Mouse (Mus musculus): ENCODE data around the gene Slc4a5. TPM values are rescaled to one million over a fixed set of nuclear protein-coding genes. Genes with fewer than 3 reads are reported as not detected.

Gene Slc4a5
- not detected for total RNA-seq (2023)

GRCm38 (mm10) chr6:83219814-83220213 lies at the start of gene Slc4a5:
Gene Slc4a5, plus strand, starts transcription at chr6:83219828.

GRCm38 (mm10) chr6:83325525-83326393 lies 106.1 kb downstream of the Slc4a5 start, which contains the start of the genes Mthfd2 and Mob1a:
Gene Mthfd2, minus strand, starts transcription at chr6:83325908.
Gene Mob1a, plus strand, starts transcription at chr6:83326016.

GRCm38 (mm10) chr6:83348873-83349272 lies 129.2 kb downstream of the Slc4a5 start, which contains the start of gene Bola3:
Gene Bola3, plus strand, starts transcription at chr6:83349147.

Other genes with a start within 250 kb of the Slc4a5 start
- gene Dok1, start 186.4 kb upstream of the Slc4a5 start, total RNA-seq (2023) = 10 to 100 TPM; 21.0 to 23.7 TPM
- gene Loxl3, start 185.7 kb upstream of the Slc4a5 start, total RNA-seq (2023) = not detected
- 100 to 1,000 TPM; 350 to 355 TPM for gene Aup1, start 165.3 kb upstream of the Slc4a5 start, total RNA-seq (2023)
- gene Htra2, start 164.6 kb upstream of the Slc4a5 start, total RNA-seq (2023) = 10 to 100 TPM; 29.3 to 31.8 TPM
- 10 to 100 TPM; 16.0 to 16.6 TPM for gene Dqx1, start 162.0 kb upstream of the Slc4a5 start, total RNA-seq (2023)
- gene Tlx2, start 149.5 kb upstream of the Slc4a5 start, total RNA-seq (2023) = not detected
- 10 to 100 TPM; 28.2 to 31.7 TPM for gene Pcgf1, start 142.0 kb upstream of the Slc4a5 start, total RNA-seq (2023)
- not detected for gene Lbx2, start 133.5 kb upstream of the Slc4a5 start, total RNA-seq (2023)
- gene Ccdc142, start 118.2 kb upstream of the Slc4a5 start, total RNA-seq (2023) = 10 to 100 TPM in 1 of 2 experiments, 1 to 10 TPM in 1; 8.4 to 11.3 TPM
- 10 to 100 TPM; 10.5 to 11.2 TPM for gene Gm42688, start 118.2 kb upstream of the Slc4a5 start, total RNA-seq (2023)
- gene Mrpl53, start 110.8 kb upstream of the Slc4a5 start, total RNA-seq (2023) = 10 to 100 TPM; 28.3 to 31.2 TPM
- gene Mogs, start 104.3 kb upstream of the Slc4a5 start, total RNA-seq (2023) = 10 to 100 TPM; 53.2 to 53.7 TPM
- 10 to 100 TPM; 34.0 to 41.6 TPM for gene Wbp1, start 98.3 kb upstream of the Slc4a5 start, total RNA-seq (2023)
- 10 to 100 TPM; 34.1 to 35.9 TPM for gene Ino80b, start 94.4 kb upstream of the Slc4a5 start, total RNA-seq (2023)
- not detected for gene Rtkn, start 84.4 kb upstream of the Slc4a5 start, total RNA-seq (2023)
- gene Wdr54, start 63.4 kb upstream of the Slc4a5 start, total RNA-seq (2023) = 1 to 10 TPM in 1 of 2 experiments, under 1 TPM in 1; 0.89 to 1.7 TPM
- gene 1700003E16Rik, start 63.4 kb upstream of the Slc4a5 start, total RNA-seq (2023) = not detected
- 100 to 1,000 TPM; 117 to 120 TPM for gene Dctn1, start 53.9 kb upstream of the Slc4a5 start, total RNA-seq (2023)
- gene Mthfd2, start 106.1 kb downstream of the Slc4a5 start, total RNA-seq (2023) = 10 to 100 TPM; 42.1 to 52.4 TPM
- gene Mob1a, start 106.2 kb downstream of the Slc4a5 start, total RNA-seq (2023) = 100 to 1,000 TPM; 113 to 127 TPM
- 10 to 100 TPM; 33.9 to 37.3 TPM for gene Bola3, start 129.3 kb downstream of the Slc4a5 start, total RNA-seq (2023)
- 100 to 1,000 TPM; 158 to 168 TPM for gene Tet3, start 239.3 kb downstream of the Slc4a5 start, total RNA-seq (2023)

Measured in T-cell, adult 66 days (primary cell).